Mouse (Mus musculus) neural tube, embryonic 11.5 days (tissue): Measurements from ENCODE around the gene Lysmd3. TPM values are rescaled to one million over a fixed set of nuclear protein-coding genes. Genes with fewer than 3 reads are reported as not detected.
"Not testable (repeated sequence)": the region's sequence is repeated elsewhere in the genome, so short reads cannot be mapped to it uniquely, and the experiment has no call there.

Experiments
- ATAC-seq: fragments of 200-750 bp; cut with Nextera tagmentation; 2 replicates; pipeline ENCODE4 v1.8.0; 2017; ENCODE audit warnings: moderate number of reproducible peaks, mild to moderate bottlenecking, moderate TSS enrichment, moderate library complexity; ENCODE audit not compliant: insufficient read depth, low FRiP score, low TSS enrichment
- DNase-seq: peaks from one replicate; pipeline ENCODE4 v3.0.0-alpha.2; 2015; ENCODE audit warnings: low spot score
- H3K27ac ChIP-seq: fragments of 300-500 bp; sonication (generic); 2 replicates; pipeline ENCODE4 v1.5.1; 2014; ENCODE audit warnings: low read depth, mild to moderate bottlenecking, low read length
- H3K27me3 ChIP-seq: fragments of 300-500 bp; sonication (generic); 2 replicates; pipeline ENCODE4 v1.6.1; 2014; ENCODE audit warnings: mild to moderate bottlenecking, low read length, mixed read lengths; ENCODE audit not compliant: control insufficient read depth, insufficient read depth
- H3K36me3 ChIP-seq: fragments of 300-500 bp; sonication (generic); 2 replicates; pipeline ENCODE4 v1.6.1; 2014; ENCODE audit warnings: mild to moderate bottlenecking, low read length, moderate library complexity, mixed read lengths; ENCODE audit not compliant: control insufficient read depth, insufficient read depth
- H3K4me1 ChIP-seq: fragments of 300-500 bp; sonication (generic); 2 replicates; pipeline ENCODE4 v1.6.1; 2014; ENCODE audit warnings: low read length, mixed read lengths; ENCODE audit not compliant: control insufficient read depth, insufficient read depth
- H3K4me2 ChIP-seq: fragments of 300-500 bp; sonication (generic); 2 replicates; pipeline ENCODE4 v1.6.1; 2014; ENCODE audit warnings: low read depth, mild to moderate bottlenecking, moderate library complexity
- H3K4me3 ChIP-seq: fragments of 300-500 bp; sonication (generic); 2 replicates; pipeline ENCODE4 v1.5.1; 2014; ENCODE audit warnings: low read depth, low read length
- H3K9ac ChIP-seq: fragments of 300-500 bp; sonication (generic); 2 replicates; pipeline ENCODE4 v1.6.1; 2014; ENCODE audit warnings: mild to moderate bottlenecking, low read length
- H3K9me3 ChIP-seq: fragments of 300-500 bp; sonication (generic); 2 replicates; pipeline ENCODE4 v1.6.1; 2016; ENCODE audit warnings: low read length; ENCODE audit not compliant: control insufficient read depth
- WGBS: fragments of 180-500 bp; shearing (Covaris S2); extraction: QIAGEN DNeasy Blood & Tissue Kit; methylation state at CpG from one replicate; pipeline ENCODE4 v1.1.7; 2014; 5-methylcytosine and 5-hydroxymethylcytosine counted together
- polyA plus RNA-seq: library from polyadenylated mRNA; unstranded; fragments of >200 nt; fragmentation: Nextera tagmentation; extraction: Ambion mirVana; gene quantifications from 2 replicates; pipeline ENCODE4 v1.2.1, GENCODE M21; 2014

Lysmd3 gene
- polyA plus RNA-seq = 35.4 and 39.5 TPM in 2 replicates

- peak within 1 kb of the TSS; percentile 87 for H3K9ac ChIP-seq
- H3K4me3 ChIP-seq = peak within 1 kb of the TSS; percentile 80
- peak within 1 kb of the TSS; percentile 61 for H3K4me2 ChIP-seq
- H3K27me3 ChIP-seq = no peaks in the 10 kb centered on the region
- H3K36me3 ChIP-seq = no peaks in the 10 kb centered on the region
- H3K27ac ChIP-seq = peak within 1 kb of the TSS; percentile 90
- DNase-seq (peak; percentile 98), ATAC-seq (peak; percentile 97)
- no peaks in the 10 kb centered on the region; the same call in 1 of the 2 replicates for H3K4me1 ChIP-seq
- WGBS = under 1% methylated on average over 70 of the region's 73 CpGs
- no peaks in the 10 kb centered on the region for H3K9me3 ChIP-seq
Observed at GRCm38 (mm10) chr13:81657351-81658052, at the start of gene Lysmd3. Lysmd3 (plus strand) TSS chr13:81657663.

DNA sequence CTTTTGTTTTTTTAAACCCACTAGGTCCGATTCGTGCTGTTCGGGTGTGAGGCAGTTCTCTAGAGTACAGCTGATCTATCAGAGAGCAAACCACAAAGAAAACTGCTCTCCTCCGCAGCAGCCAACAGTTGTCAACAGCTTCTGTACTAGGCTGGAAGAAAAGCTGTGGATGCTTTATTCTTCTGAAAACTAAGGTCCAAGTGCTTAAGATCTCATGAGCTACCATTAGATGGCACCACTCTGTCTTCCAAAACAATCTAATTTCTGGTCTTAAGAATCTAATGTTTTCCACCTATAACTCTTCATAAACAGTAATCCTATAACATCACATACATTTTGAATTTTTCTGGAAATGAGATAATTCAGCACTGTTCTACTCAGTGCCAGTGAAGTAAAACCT, 47.1 kb upstream of the Lysmd3 start:
- WGBS = 84% methylated on average over 4 of the region's 4 CpGs

DNA sequence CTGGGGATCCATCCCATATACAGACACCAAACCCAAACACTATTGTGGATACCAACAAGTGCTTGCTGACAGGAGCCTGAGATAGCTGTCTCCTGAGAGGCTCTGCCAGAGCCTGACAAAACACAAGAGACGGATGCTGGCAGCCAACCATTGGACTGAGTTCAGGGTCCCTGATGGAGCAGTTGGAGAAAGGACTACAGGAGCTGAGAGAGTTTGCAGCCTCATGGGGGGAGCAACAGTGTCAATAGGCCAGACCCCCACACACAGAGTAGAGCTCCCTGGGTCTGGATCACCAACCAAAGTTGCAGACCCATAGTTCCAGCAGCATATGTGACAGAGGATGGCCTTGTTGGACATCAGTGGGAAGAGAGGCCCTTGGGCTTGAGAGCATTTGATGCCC, 29.6 kb upstream of the Lysmd3 start:
- H3K4me3 ChIP-seq, H3K36me3 ChIP-seq, H3K27me3 ChIP-seq, H3K9me3 ChIP-seq, H3K4me1 ChIP-seq, H3K9ac ChIP-seq, DNase-seq, H3K27ac ChIP-seq, ATAC-seq: not testable (repeated sequence)
- peak overlapping the region; percentile 12; the same call in 1 of the 2 replicates for H3K4me2 ChIP-seq
- 80% methylated on average over 1 of the region's 1 CpGs for WGBS

More for the DNA sequence above, 47.1 kb upstream of the Lysmd3 start:
- H3K36me3 ChIP-seq = peaks cover 4% of the 10 kb centered on the region
- no peak overlapping the region for H3K4me2 ChIP-seq
- 0 out of 2 replicates have a peak, but pooled peaks cover 3% of the 10 kb centered on the region for H3K9me3 ChIP-seq
- H3K4me1 ChIP-seq = no peaks in the 10 kb centered on the region
- no peaks in the 10 kb centered on the region for H3K27me3 ChIP-seq
- H3K9ac ChIP-seq = no peak overlapping the region
- DNase-seq (no peak), ATAC-seq (no peak)
- no peak overlapping the region for H3K4me3 ChIP-seq
- no peak overlapping the region for H3K27ac ChIP-seq

DNA sequence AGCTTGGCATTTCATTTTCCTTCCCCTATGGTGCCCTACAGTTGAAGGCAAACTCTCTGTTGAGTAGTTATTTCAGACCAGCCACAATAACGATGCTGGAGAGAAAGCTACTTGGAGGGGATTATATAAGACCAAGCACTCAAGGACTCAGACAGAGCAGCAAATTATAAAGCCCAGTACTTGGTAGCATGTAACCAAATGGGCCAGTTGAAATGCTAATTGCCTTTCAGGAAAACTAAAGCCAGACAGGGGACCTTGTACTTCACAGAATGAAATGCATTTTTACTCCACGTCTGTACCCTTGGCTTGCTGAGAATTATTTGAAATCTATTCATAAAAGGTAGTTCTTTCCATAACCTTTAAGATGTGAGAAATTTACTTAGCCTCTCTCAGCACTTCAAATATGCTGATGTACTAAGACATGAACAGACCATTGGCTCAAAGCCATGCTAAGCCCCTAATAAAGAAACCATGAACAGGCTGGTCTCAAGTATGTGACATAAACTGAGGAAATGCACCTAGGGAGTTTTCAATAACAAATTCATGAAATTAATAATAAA, 28.8 kb upstream of the Lysmd3 start:
- Histone ChIP-seq H3K4me1 (peaks cover 12% of the 10 kb centered on the region), H3K36me3 (no peaks in the 10 kb centered on the region), H3K27ac (no peak overlapping the region), H3K9ac (no peak overlapping the region), H3K27me3 (no peaks in the 10 kb centered on the region), H3K4me3 (no peak overlapping the region), H3K4me2 (peak overlapping the region; percentile 3; the same call in 1 of the 2 replicates), H3K9me3 (no peaks in the 10 kb centered on the region)
- no peak for DNase-seq
- no peak for ATAC-seq
- WGBS = 51% methylated on average over 2 of the region's 2 CpGs

DNA sequence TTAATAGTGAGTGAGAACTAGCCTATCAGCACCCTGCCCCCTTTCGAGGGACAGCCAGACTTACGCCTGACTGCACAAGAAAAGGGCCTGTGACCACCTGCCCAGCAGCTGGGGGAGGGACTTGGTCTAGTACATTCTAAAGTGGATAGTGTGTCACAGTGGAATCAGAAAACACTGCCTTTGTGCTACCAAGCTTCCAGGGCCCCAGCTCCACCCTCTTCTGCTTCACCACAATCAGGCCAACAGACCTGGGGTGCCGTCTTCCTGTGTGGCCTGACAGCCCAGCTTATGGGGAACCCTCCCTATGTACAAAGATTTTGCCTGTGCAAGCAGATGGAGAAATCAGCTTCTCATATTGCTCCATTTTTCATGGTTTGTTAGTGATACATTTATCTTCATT, 28.1 kb upstream of the Lysmd3 start:
- H3K9me3 ChIP-seq = no peaks in the 10 kb centered on the region

DNA sequence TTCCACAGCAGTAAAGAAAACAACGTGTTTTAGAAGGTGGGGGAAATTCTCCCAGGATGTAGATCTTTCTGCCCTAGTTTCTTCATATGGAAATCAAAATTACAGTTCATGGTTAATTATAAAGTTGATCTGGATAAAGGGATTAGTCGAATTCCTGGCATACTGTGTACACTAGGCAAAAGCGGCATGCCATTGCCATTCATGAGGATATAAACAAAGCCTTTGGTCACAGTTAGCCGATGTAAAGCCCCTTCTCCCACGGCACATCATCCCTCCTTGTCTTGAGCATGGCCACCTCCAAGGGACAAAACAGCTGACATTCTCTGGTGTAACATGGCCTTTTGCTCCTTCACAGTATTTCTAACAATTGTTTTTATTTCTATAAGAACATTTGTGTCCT, 26.9 kb upstream of the Lysmd3 start:
- Histone ChIP-seq H3K4me3 (peak overlapping the region; percentile 21), H3K9ac (no peak overlapping the region), H3K9me3 (no peaks in the 10 kb centered on the region), H3K27ac (no peak overlapping the region), H3K36me3 (no peaks in the 10 kb centered on the region), H3K27me3 (no peaks in the 10 kb centered on the region), H3K4me2 (peak overlapping the region; percentile 37), H3K4me1 (peaks cover 12% of the 10 kb centered on the region)
- DNase-seq (peak; percentile 32), ATAC-seq (no peak)
- 37% methylated on average over 5 of the region's 5 CpGs for WGBS

More for the DNA sequence above, 28.1 kb upstream of the Lysmd3 start:
- DNase-seq (peak; percentile 76), ATAC-seq (peak; percentile 67)
- Histone ChIP-seq H3K4me2 (peak overlapping the region; percentile 37), H3K4me1 (peaks cover 12% of the 10 kb centered on the region), H3K27me3 (no peaks in the 10 kb centered on the region), H3K36me3 (no peaks in the 10 kb centered on the region), H3K4me3 (no peak overlapping the region), H3K27ac (0 out of 2 replicates have a peak overlapping the region, but pooled peaks have one; percentile 17), H3K9ac (no peak overlapping the region)
- 37% methylated on average over 3 of the region's 3 CpGs for WGBS

GRCm38 (mm10) chr13:81632720-81633415, 24.6 kb upstream of the Lysmd3 start, which contains the start of gene Adgrv1:
Adgrv1 (minus strand) TSS chr13:81633154.
- DNase-seq (peak; percentile 94), ATAC-seq (peak; percentile 97)
- Histone ChIP-seq H3K36me3 (no peaks in the 10 kb centered on the region), H3K27me3 (no peaks in the 10 kb centered on the region), H3K4me1 (peaks cover 12% of the 10 kb centered on the region), H3K4me2 (peak within 1 kb of the TSS; percentile 66), H3K27ac (peak within 1 kb of the TSS; percentile 44; the same call in 1 of the 2 replicates), H3K4me3 (peak within 1 kb of the TSS; percentile 74), H3K9me3 (no peaks in the 10 kb centered on the region), H3K9ac (peak within 1 kb of the TSS; percentile 78)
- under 1% methylated on average over 42 of the region's 42 CpGs for WGBS

- peak; percentile 72 for ATAC-seq
- WGBS = 12% methylated on average over 4 of the region's 4 CpGs
- no peak overlapping the region for H3K27ac ChIP-seq
Observed at GRCm38 (mm10) chr13:81639624-81640023, 17.8 kb upstream of the Lysmd3 start.

More at GRCm38 (mm10) chr13:81639624-81640023, 17.8 kb upstream of the Lysmd3 start:
- H3K36me3 ChIP-seq = no peaks in the 10 kb centered on the region
- H3K4me1 ChIP-seq = peaks cover 7% of the 10 kb centered on the region; the same call in 1 of the 2 replicates
- no peak overlapping the region for H3K4me2 ChIP-seq
- H3K9me3 ChIP-seq = no peaks in the 10 kb centered on the region
- H3K9ac ChIP-seq = no peak overlapping the region
- no peak overlapping the region for H3K4me3 ChIP-seq
- H3K27me3 ChIP-seq = no peaks in the 10 kb centered on the region
- peak; percentile 58 for DNase-seq
